Mouse (Mus musculus): ENCODE measurements around the gene Aimp1. TPM values are rescaled to one million over a fixed set of nuclear protein-coding genes. Genes with fewer than 3 reads are reported as not detected.
A peak's percentile ranks its signal among the peaks of the same experiment; 100 is the strongest.

Gene Aimp1
- polyA plus RNA-seq, 1 experiment from 2014 or later: 75.8 TPM

- no peaks in the 10 kb centered on the region for H3K27me3 ChIP-seq (ENCODE audit: low read depth, poor library complexity, severe bottlenecking)
- no peaks in the 10 kb centered on the region for H3K4me1 ChIP-seq
- WGBS: 91% methylated on average over 7 of the region's 7 CpGs
- no peaks in the 10 kb centered on the region for H3K9me3 ChIP-seq (replicated peaks)
- DNase-seq (ENCODE audit: low spot score): no peak
- no peak overlapping the region for H3K27ac ChIP-seq
- H3K4me3 ChIP-seq: no peak overlapping the region
- H3K36me3 ChIP-seq: no peaks in the 10 kb centered on the region
Observed at GRCm38 (mm10) chr3:132649368-132649767, 34.8 kb downstream of the Aimp1 start.

GRCm38 (mm10) chr3:132646814-132647213 is 37.4 kb downstream of the Aimp1 start:
- WGBS: 67% methylated on average over 1 of the region's 1 CpGs
- no peak for DNase-seq (ENCODE audit: low spot score)
- H3K4me3 ChIP-seq: no peak overlapping the region
- no peaks in the 10 kb centered on the region for H3K36me3 ChIP-seq
- no peaks in the 10 kb centered on the region for H3K9me3 ChIP-seq (replicated peaks)
- no peak overlapping the region for H3K27ac ChIP-seq
- no peaks in the 10 kb centered on the region for H3K27me3 ChIP-seq (ENCODE audit: low read depth, poor library complexity, severe bottlenecking)
- H3K4me1 ChIP-seq: no peaks in the 10 kb centered on the region

- Histone ChIP-seq H3K27ac (no peak overlapping the region), H3K27me3 (ENCODE audit: low read depth, poor library complexity, severe bottlenecking) (no peaks in the 10 kb centered on the region), H3K9me3 (replicated peaks) (no peaks in the 10 kb centered on the region), H3K36me3 (no peaks in the 10 kb centered on the region), H3K4me3 (no peak overlapping the region), H3K4me1 (no peaks in the 10 kb centered on the region)
- DNase-seq (ENCODE audit: low spot score): no peak
- 88% methylated on average over 4 of the region's 4 CpGs for WGBS
Observed at GRCm38 (mm10) chr3:132644071-132644470, 40.1 kb downstream of the Aimp1 start.

- Histone ChIP-seq H3K36me3 (no peaks in the 10 kb centered on the region), H3K4me1 (no peaks in the 10 kb centered on the region), H3K9me3 (replicated peaks) (no peaks in the 10 kb centered on the region), H3K4me3 (no peak overlapping the region), H3K27me3 (ENCODE audit: low read depth, poor library complexity, severe bottlenecking) (no peaks in the 10 kb centered on the region), H3K27ac (no peak overlapping the region)
- no peak for DNase-seq (ENCODE audit: low spot score)
- 87% methylated on average over 3 of the region's 3 CpGs for WGBS
Observed at GRCm38 (mm10) chr3:132637080-132637479, 47.1 kb downstream of the Aimp1 start.

- H3K36me3 ChIP-seq: no peaks in the 10 kb centered on the region
- H3K27me3 ChIP-seq (ENCODE audit: low read depth, poor library complexity, severe bottlenecking): no peaks in the 10 kb centered on the region
- no peaks in the 10 kb centered on the region for H3K4me1 ChIP-seq
- 73% methylated on average over 2 of the region's 2 CpGs for WGBS
- H3K4me3 ChIP-seq: no peak overlapping the region
- H3K27ac ChIP-seq: no peak overlapping the region
- no peak for DNase-seq (ENCODE audit: low spot score)
- H3K9me3 ChIP-seq (replicated peaks): no peaks in the 10 kb centered on the region
Observed at GRCm38 (mm10) chr3:132633261-132633660, 50.9 kb downstream of the Aimp1 start.

- WGBS: 87% methylated on average over 11 of the region's 11 CpGs
- Histone ChIP-seq H3K27ac (no peak within 1 kb of the TSS), H3K4me3 (no peak within 1 kb of the TSS), H3K4me1 (no peaks in the 10 kb centered on the region), H3K9me3 (replicated peaks) (no peaks in the 10 kb centered on the region), H3K27me3 (ENCODE audit: low read depth, poor library complexity, severe bottlenecking) (no peaks in the 10 kb centered on the region), H3K36me3 (no peaks in the 10 kb centered on the region)
- no peak for DNase-seq (ENCODE audit: low spot score)
Observed at GRCm38 (mm10) chr3:132629601-132630239, 54.5 kb downstream of the Aimp1 start, which contains the start of gene Gimd1. Gene Gimd1 (plus strand): TSS chr3:132629820.

- Histone ChIP-seq H3K36me3 (no peaks in the 10 kb centered on the region), H3K4me3 (no peak overlapping the region), H3K4me1 (no peaks in the 10 kb centered on the region), H3K27ac (no peak overlapping the region), H3K27me3 (ENCODE audit: low read depth, poor library complexity, severe bottlenecking) (no peaks in the 10 kb centered on the region), H3K9me3 (replicated peaks) (no peaks in the 10 kb centered on the region)
- WGBS: 58% methylated on average over 8 of the region's 8 CpGs
- DNase-seq (ENCODE audit: low spot score): peak; percentile 31
Observed at GRCm38 (mm10) chr3:132628741-132629140, 55.4 kb downstream of the Aimp1 start.

Other genes with a start within 250 kb of the Aimp1 start
- gene Gimd1, start 54.5 kb downstream of the Aimp1 start, polyA plus RNA-seq (2016; fragmentation: Nextera tagmentation; extraction: Ambion mirVana): not detected in 2 replicates
- 17.0 and 23.1 TPM in 2 replicates for gene Tbck, start 226 bp downstream of the Aimp1 start, polyA plus RNA-seq (2016; fragmentation: Nextera tagmentation; extraction: Ambion mirVana)